Mouse (Mus musculus) olfactory bulb, adult 2 months (tissue): ENCODE data around the gene Ctsm. TPM values are rescaled to one million over a fixed set of nuclear protein-coding genes. Genes with fewer than 3 reads are reported as not detected.
"Not testable (repeated sequence)": the region's sequence is repeated elsewhere in the genome, so short reads cannot be mapped to it uniquely, and the experiment has no call there.

ENCODE experiments used
- H3K27ac ChIP-seq: fragments of 200-500 bp; 2 replicates; pipeline ENCODE4 v1.5.1; 2012; ENCODE audit warnings: low read depth, low read length; ENCODE audit not compliant: insufficient read depth
- H3K4me1 ChIP-seq: fragments of 200-500 bp; 2 replicates; pipeline ENCODE4 v1.6.1; 2012; ENCODE audit warnings: low read length; ENCODE audit not compliant: control insufficient read depth, insufficient read depth
- H3K4me3 ChIP-seq: fragments of 200-500 bp; 2 replicates; pipeline ENCODE4 v1.5.1; 2012; ENCODE audit warnings: mild to moderate bottlenecking, low read depth, low read length, moderate library complexity; ENCODE audit not compliant: insufficient read depth
- CTCF ChIP-seq: fragments of 200-500 bp; IDR thresholded peaks from 2 replicates; pipeline ENCODE4 v1.5.1; 2012; ENCODE audit warnings: low read depth, mild to moderate bottlenecking, low read length, moderate library complexity; ENCODE audit not compliant: insufficient read depth
- POLR2A ChIP-seq: fragments of 200-500 bp; IDR thresholded peaks from 2 replicates; pipeline ENCODE4 v1.6.1; 2012; ENCODE audit warnings: mild to moderate bottlenecking, low read depth, low read length, moderate library complexity; ENCODE audit not compliant: insufficient read depth
- WGBS: fragments of 180-500 bp; shearing (Covaris S2); methylation state at CpG from one replicate; pipeline ENCODE4 v1.1.7; 2018; 5-methylcytosine and 5-hydroxymethylcytosine counted together
- polyA plus RNA-seq: library from polyadenylated mRNA; stranded (reverse); fragments of >200 nt; gene quantifications from 2 replicates; pipeline ENCODE4 v1.2.4, GENCODE M21; 2012; ENCODE audit warnings: low replicate concordance; ENCODE audit not compliant: missing spikeins, insufficient read depth, insufficient read length

Gene Ctsm
- polyA plus RNA-seq, result not detected in 2 replicates

- WGBS, result 64% methylated on average over 4 of the region's 4 CpGs
- H3K27ac ChIP-seq, result no peak within 1 kb of the TSS
Observed at GRCm38 (mm10) chr13:61541631-61542030, at the start of gene Ctsm. Gene Ctsm (minus strand): TSS chr13:61541839.

GRCm38 (mm10) chr13:61570027-61570426 is 28.4 kb upstream of the Ctsm start, which contains the start of gene Cts3:
Gene Cts3 (minus strand): TSS chr13:61570127.
- H3K4me3 ChIP-seq, result no peak within 1 kb of the TSS
- no peaks in the 10 kb centered on the region for H3K4me1 ChIP-seq
- H3K27ac ChIP-seq, result no peak within 1 kb of the TSS
- no peak for TF ChIP-seq POLR2A

More at GRCm38 (mm10) chr13:61541631-61542030, at the start of gene Ctsm:
- Histone ChIP-seq H3K4me3 (no peak within 1 kb of the TSS), H3K4me1 (no peaks in the 10 kb centered on the region)
- TF ChIP-seq CTCF, result no peak
- no peak for TF ChIP-seq POLR2A

- 22% methylated on average over 1 of the region's 1 CpGs for WGBS
- not testable (repeated sequence) for H3K4me3 ChIP-seq, H3K27ac ChIP-seq, H3K4me1 ChIP-seq
Observed at GRCm38 (mm10) chr13:61568074-61568473, 26.4 kb upstream of the Ctsm start, which contains the start of gene Gm49352. Gene Gm49352 (minus strand): TSS chr13:61568174.

Other genes with a start within 250 kb of the Ctsm start
- gene Cts7, start 183.6 kb downstream of the Ctsm start, polyA plus RNA-seq, result not detected in 2 replicates
- not detected in 2 replicates for gene Gm49352, start 26.3 kb upstream of the Ctsm start, polyA plus RNA-seq
- not detected in 2 replicates for gene Cts3, start 28.3 kb upstream of the Ctsm start, polyA plus RNA-seq